10 mouse cellular contexts compared by ENCODE assay signal in genomic region chr9:77377082-77377481, GRCm38 (mm10). TPM values are rescaled to one million over a fixed set of nuclear protein-coding genes. Genes with fewer than 3 reads are reported as not detected.
A peak's percentile ranks its signal among the peaks of the same experiment; 100 is the strongest.
DNase-seq lines count a peak whose midpoint lies in the region; ATAC-seq and TF ChIP-seq lines count a peak whose summit lies in the region.
"Had no signal": no experiment of that assay in that cellular context is flagged by ENCODE, and none has a peak within 500 bp of the region (broad histone marks: within the 10 kb centered on the region; RNA-seq: fewer than 3 reads in every experiment).

No protein-coding gene starts in this region.

- WGBS in embryonic facial prominence, embryonic 11.5 days, result 72% methylated on average over 10 of the region's 10 CpGs

- no peaks in the 10 kb centered on the region for H3K36me3 ChIP-seq in embryonic facial prominence, embryonic 11.5 days (replicated peaks; ENCODE audit: control insufficient read depth, insufficient read depth, low read depth, low read length)
- H3K36me3 ChIP-seq: heart, embryonic 13.5 days; neural tube, embryonic 12.5 days had no signal

- TF ChIP-seq CTCF in layer of hippocampus, adult 2 months (conservative IDR thresholded peaks at IDR 0.05), result peak; percentile 76

- H3K4me1 ChIP-seq in embryonic facial prominence, embryonic 11.5 days (ENCODE audit: control insufficient read depth, insufficient read depth, low read length), result no peaks in the 10 kb centered on the region
- H3K4me1 ChIP-seq: neural tube, embryonic 12.5 days had no signal

- no peak overlapping the region for H3K27ac ChIP-seq in embryonic facial prominence, embryonic 11.5 days (replicated peaks; ENCODE audit: low read depth, low read length)
- no peak overlapping the region for H3K27ac ChIP-seq in layer of hippocampus, adult 2 months
- H3K27ac ChIP-seq: neural tube, embryonic 12.5 days had no signal

- peak; percentile 42 for DNase-seq in CD4-positive, CD25-positive, alpha-beta regulatory T cell, adult 2 months (ENCODE audit: low read depth, low spot score)
- peak; percentile 35 for DNase-seq in ovary, postnatal 36 days (ENCODE audit: low spot score)
- DNase-seq in ovary, postnatal 10 days (ENCODE audit: low spot score), result no peak
- peak; percentile 36 for DNase-seq in embryonic facial prominence, embryonic 11.5 days (ENCODE audit: low spot score)
- peak; percentile 21 to 56 for DNase-seq in layer of hippocampus, adult 2 months (ENCODE audit: low spot score in 2 of 2)
- peak; percentile 54 for DNase-seq in thymus, postnatal 25 days

- H3K4me3 ChIP-seq in embryonic facial prominence, embryonic 11.5 days (ENCODE audit: low read depth, low read length), result no peak overlapping the region
- no peak overlapping the region for H3K4me3 ChIP-seq in layer of hippocampus, adult 2 months
- H3K4me3 ChIP-seq: heart, embryonic 13.5 days; neural tube, embryonic 12.5 days had no signal

- no peak overlapping the region for H3K4me2 ChIP-seq in embryonic facial prominence, embryonic 11.5 days (ENCODE audit: low read depth, low read length)
- H3K4me2 ChIP-seq: heart, embryonic 13.5 days; neural tube, embryonic 12.5 days had no signal

- no peaks in the 10 kb centered on the region for H3K9me3 ChIP-seq in embryonic facial prominence, embryonic 11.5 days (replicated peaks; ENCODE audit: control insufficient read depth, low read length)
- H3K9me3 ChIP-seq: heart, embryonic 13.5 days; neural tube, embryonic 12.5 days had no signal

- H3K9ac ChIP-seq in embryonic facial prominence, embryonic 11.5 days (replicated peaks; ENCODE audit: low read length), result no peak overlapping the region
- H3K9ac ChIP-seq: heart, embryonic 13.5 days; neural tube, embryonic 12.5 days had no signal

- H3K27me3 ChIP-seq in embryonic facial prominence, embryonic 11.5 days (ENCODE audit: control insufficient read depth, insufficient read depth, low read length), result no peaks in the 10 kb centered on the region
- H3K27me3 ChIP-seq: heart, embryonic 13.5 days; neural tube, embryonic 12.5 days had no signal

- ATAC-seq in CD4-positive, CD25-positive, alpha-beta regulatory T cell, adult 4 months, result no peak
- no peak for ATAC-seq in embryonic facial prominence, embryonic 11.5 days (replicated peaks; ENCODE audit: insufficient number of reproducible peaks, low FRiP score, low TSS enrichment, low read depth)
- ATAC-seq in megakaryocyte, adult 5-6 weeks (ENCODE audit: poor library complexity, severe bottlenecking), result peak; percentile 53; the same call in 1 of the 2 replicates

RNA-seq across cellular contexts. Expression of gene Mlip, which starts 24.3 kb away (rescaled TPM):
- under 1 TPM in 1 of 2 experiments, not detected in 1; 0.15 TPM for polyA plus RNA-seq in CD4-positive, CD25-positive, alpha-beta regulatory T cell, adult 4 months (2017; shearing (Covaris generic))
- 0.29 and 0.84 TPM in 2 replicates for polyA plus RNA-seq in embryonic facial prominence, embryonic 11.5 days (2014; fragmentation: Nextera tagmentation; extraction: Ambion mirVana)
- 10 to 100 TPM; 50.8 to 52.4 TPM for total RNA-seq in layer of hippocampus, adult 2 months (2021)
- total RNA-seq in megakaryocyte, adult 5-6 weeks (2015), result not detected in 2 replicates
- total RNA-seq in megakaryocyte, adult 5-6 weeks (2017), result not detected in 2 replicates

Comparison
In these comparisons a context has a peak if more than half of its experiments do, and no peak if none do; other contexts are left out.
1. RNA of gene Mlip, which starts 24.3 kb away (total RNA-seq): 50.8 to 52.4 TPM in layer of hippocampus, adult 2 months; not detected in megakaryocyte, adult 5-6 weeks; every median in the first group is over 10 times any median in the second.